Mouse (Mus musculus) MEL (cell line): ENCODE results near the gene Arl4d. TPM values are rescaled to one million over a fixed set of nuclear protein-coding genes. Genes with fewer than 3 reads are reported as not detected.

ENCODE experiments used
- DNase-seq: peaks from one replicate; pipeline ENCODE4 v3.0.0; 2011; ENCODE audit warnings: low read depth, low spot score
- H3K27ac ChIP-seq: 2 replicates; pipeline ENCODE4 v1.5.1; 2012; ENCODE audit warnings: low read depth, mild to moderate bottlenecking, control low read depth, low read length, moderate library complexity; ENCODE audit not compliant: control insufficient read depth
- H3K27me3 ChIP-seq, 2 experiments: fragments of 150-350 bp in 1 of 2; sonication (generic) in 1 of 2; 2 replicates each; pipeline ENCODE4 v1.6.1; 2012; ENCODE audit warnings: low read length in 2 of 2, mild to moderate bottlenecking in 2 of 2, improper control_type of control experiment in 1 of 2, moderate library complexity in 1 of 2; ENCODE audit not compliant: insufficient read depth in 2 of 2, control insufficient read depth in 1 of 2
- H3K36me3 ChIP-seq, 2 experiments: 2 replicates each; pipeline ENCODE4 v1.6.1; 2012 to 2014; ENCODE audit warnings: low read length in 2 of 2, improper control_type of control experiment in 1 of 2, inconsistent platforms in 1 of 2, mild to moderate bottlenecking in 1 of 2; ENCODE audit not compliant: insufficient read depth in 2 of 2, control insufficient read depth in 1 of 2
- H3K4me1 ChIP-seq, 2 experiments: fragments of 150-350 bp in 1 of 2; sonication (generic) in 1 of 2; 2 replicates each; pipeline ENCODE4 v1.6.1; 2012; ENCODE audit warnings: low read length in 2 of 2, improper control_type of control experiment in 1 of 2, mild to moderate bottlenecking in 1 of 2; ENCODE audit not compliant: insufficient read depth in 2 of 2, control insufficient read depth in 1 of 2
- H3K4me3 ChIP-seq, 2 experiments: fragments of 150-350 bp in 1 of 2; sonication (generic) in 1 of 2; 2 replicates each; pipeline ENCODE4 v1.5.1; 2012; ENCODE audit warnings: low read depth in 2 of 2, low read length in 2 of 2, mild to moderate bottlenecking in 2 of 2, moderate library complexity in 2 of 2, control low read depth in 1 of 2, improper control_type of control experiment in 1 of 2; ENCODE audit not compliant: control insufficient read depth in 1 of 2, insufficient read depth in 1 of 2
- H3K79me2 ChIP-seq: 2 replicates; pipeline ENCODE4 v1.6.1; 2012; ENCODE audit warnings: mild to moderate bottlenecking, low read length, moderate library complexity; ENCODE audit not compliant: control insufficient read depth, poor library complexity, insufficient read depth
- H3K9ac ChIP-seq: 2 replicates; pipeline ENCODE4 v1.6.1; 2012; ENCODE audit warnings: low read depth, mild to moderate bottlenecking, control low read depth, low read length, moderate library complexity; ENCODE audit not compliant: control insufficient read depth, poor library complexity, severe bottlenecking
- H3K9me3 ChIP-seq: fragments of 150-350 bp; sonication (generic); replicated peaks from 2 replicates; pipeline ENCODE4 v1.6.1; 2012; ENCODE audit warnings: mild to moderate bottlenecking, low read length, improper control_type of control experiment, moderate library complexity; ENCODE audit not compliant: insufficient read depth
- BHLHE40 ChIP-seq: IDR thresholded peaks from 2 replicates; pipeline ENCODE4 v1.6.1; 2012; ENCODE audit warnings: low read depth, mild to moderate bottlenecking, inconsistent platforms, low read length, improper control_type of control experiment, borderline replicate concordance
- CHD1 ChIP-seq: IDR thresholded peaks from 2 replicates; pipeline ENCODE4 v1.6.1; 2012; ENCODE audit warnings: low read depth, mild to moderate bottlenecking, inconsistent platforms, low read length, improper control_type of control experiment
- CHD2 ChIP-seq: IDR thresholded peaks from 2 replicates; pipeline ENCODE4 v1.6.1; 2011; ENCODE audit warnings: low read length, improper control_type of control experiment
- E2F4 ChIP-seq: IDR thresholded peaks from 2 replicates; pipeline ENCODE4 v1.6.1; 2011; ENCODE audit warnings: low read depth, low read length, improper control_type of control experiment, borderline replicate concordance
- EP300 ChIP-seq, 2 experiments: IDR thresholded peaks; 2 replicates each; pipeline ENCODE4 v1.6.1; 2011; ENCODE audit warnings: improper control_type of control experiment in 2 of 2, low read length in 2 of 2, low read depth in 1 of 2, mild to moderate bottlenecking in 1 of 2
- ETS1 ChIP-seq: IDR thresholded peaks from 2 replicates; pipeline ENCODE4 v1.6.1; 2012; ENCODE audit warnings: low read depth, mild to moderate bottlenecking, inconsistent platforms, low read length, improper control_type of control experiment, moderate library complexity
- HCFC1 ChIP-seq: IDR thresholded peaks from 2 replicates; pipeline ENCODE4 v1.6.1; 2012; ENCODE audit warnings: low read depth, mild to moderate bottlenecking, inconsistent platforms, low read length, improper control_type of control experiment, moderate library complexity
- MAFK ChIP-seq: IDR thresholded peaks from 2 replicates; pipeline ENCODE4 v1.6.1; 2011; ENCODE audit warnings: low read depth, mild to moderate bottlenecking, low read length, improper control_type of control experiment, borderline replicate concordance
- MEF2A ChIP-seq: IDR thresholded peaks from 2 replicates; pipeline ENCODE4 v1.6.1; 2014; ENCODE audit warnings: low read depth, mild to moderate bottlenecking, inconsistent platforms, low read length, improper control_type of control experiment; ENCODE audit not compliant: poor library complexity, insufficient replicate concordance, severe bottlenecking; ENCODE audit errors: extremely low read depth
- MYB ChIP-seq: IDR thresholded peaks from 2 replicates; pipeline ENCODE4 v1.6.1; 2011; ENCODE audit warnings: mild to moderate bottlenecking, low read depth, low read length, improper control_type of control experiment
- NELFE ChIP-seq: IDR thresholded peaks from 2 replicates; pipeline ENCODE4 v1.6.1; 2011; ENCODE audit warnings: low read depth, low read length, improper control_type of control experiment
- POLR2AphosphoS2 ChIP-seq: IDR thresholded peaks from 2 replicates; pipeline ENCODE4 v1.6.1; 2011; ENCODE audit warnings: low read length, improper control_type of control experiment
- POLR2AphosphoS5 ChIP-seq: IDR thresholded peaks from 2 replicates; pipeline ENCODE4 v1.6.1; 2012; ENCODE audit warnings: low read depth, borderline replicate concordance, mild to moderate bottlenecking, inconsistent platforms, low read length, moderate library complexity, mixed read lengths
- RAD21 ChIP-seq: IDR thresholded peaks from 2 replicates; pipeline ENCODE4 v1.6.1; 2011; ENCODE audit warnings: mild to moderate bottlenecking, low read depth, low read length, improper control_type of control experiment
- RCOR1 ChIP-seq: IDR thresholded peaks from 2 replicates; pipeline ENCODE4 v1.6.1; 2012; ENCODE audit warnings: low read depth, mild to moderate bottlenecking, inconsistent platforms, low read length, improper control_type of control experiment
- SIN3A ChIP-seq: IDR thresholded peaks from 2 replicates; pipeline ENCODE4 v1.6.1; 2012; ENCODE audit warnings: low read length, improper control_type of control experiment, inconsistent platforms
- USF1 ChIP-seq: IDR thresholded peaks from 2 replicates; pipeline ENCODE4 v1.6.1; 2014; ENCODE audit warnings: low read depth, mild to moderate bottlenecking, inconsistent platforms, low read length, improper control_type of control experiment, moderate library complexity
- USF2 ChIP-seq, 2 experiments: IDR thresholded peaks; 2 replicates each; pipeline ENCODE4 v1.6.1; 2011 to 2012; ENCODE audit warnings: improper control_type of control experiment in 2 of 2, low read length in 2 of 2, borderline replicate concordance in 1 of 2, inconsistent platforms in 1 of 2, low read depth in 1 of 2, mild to moderate bottlenecking in 1 of 2; ENCODE audit not compliant: insufficient read depth in 1 of 2
- ZC3H11A ChIP-seq: IDR thresholded peaks from 2 replicates; pipeline ENCODE4 v1.6.1; 2012; ENCODE audit warnings: low read depth, mild to moderate bottlenecking, inconsistent platforms, low read length, improper control_type of control experiment
- ZMIZ1 ChIP-seq: IDR thresholded peaks from 2 replicates; pipeline ENCODE4 v1.6.1; 2012; ENCODE audit warnings: low read depth, mild to moderate bottlenecking, inconsistent platforms, low read length, improper control_type of control experiment, moderate library complexity
- ZNF384 ChIP-seq: IDR thresholded peaks from 2 replicates; pipeline ENCODE4 v1.6.1; 2012; ENCODE audit warnings: low read depth, mild to moderate bottlenecking, inconsistent platforms, low read length, improper control_type of control experiment
- polyA plus RNA-seq, 2 experiments: library from polyadenylated mRNA; stranded (reverse) in 1 of 2; unstranded in 1 of 2; fragments of >175 nt in 1 of 2; fragments of >200 nt in 1 of 2; gene quantifications; 2 replicates each; pipeline versions ENCODE4 v1.2.1 to v1.2.4; 2012; ENCODE audit warnings: low replicate concordance in 2 of 2, low read depth in 1 of 2; ENCODE audit not compliant: insufficient read length in 2 of 2, insufficient read depth in 1 of 2, missing spikeins in 1 of 2
- total RNA-seq: library from RNA; depleted of rRNA; stranded (reverse); fragments of 300-350 nt; gene quantifications from 2 replicates; pipeline ENCODE4 v1.2.3, GENCODE M21; 2012

The Arl4d gene
- total and polyA plus RNA-seq, 3 experiments: 0.17 to 0.23 TPM; not detected in 1

GRCm38 (mm10) chr11:101616104-101616503 is 49.2 kb upstream of the Arl4d start:
- Histone ChIP-seq H3K9me3 (no peaks in the 10 kb centered on the region), H3K4me1 (peaks cover 0 to 11% of the 10 kb centered on the region in 2 experiments; a peak in 2 of 4 replicates), H3K79me2 (no peaks in the 10 kb centered on the region), H3K4me3 (no peak overlapping the region), H3K36me3 (peaks cover 0 to 6% of the 10 kb centered on the region in 2 experiments; a peak in 2 of 4 replicates), H3K27me3 (peaks cover 0 to 2% of the 10 kb centered on the region in 2 experiments; a peak in 1 of 4 replicates), H3K9ac (no peak overlapping the region), H3K27ac (no peak overlapping the region)
- DNase-seq: no peak
- TF ChIP-seq HCFC1 (no peak), MAFK (no peak), NELFE (no peak), MYB (no peak), EP300 (IDR thresholded peaks at IDR 0.05; ENCODE audit: low read depth in 1 of 2, low read length in 2 of 2) (no peak), CHD2 (no peak), ZNF384 (no peak), RCOR1 (no peak), BHLHE40 (no peak), RAD21 (no peak), CHD1 (no peak), ZMIZ1 (no peak), E2F4 (no peak), ETS1 (no peak), SIN3A (no peak), USF1 (no peak)

- H3K36me3 ChIP-seq: peaks cover 0 to 6% of the 10 kb centered on the region in 2 experiments; a peak in 2 of 4 replicates
- H3K27ac ChIP-seq: no peak overlapping the region
- TF ChIP-seq RCOR1 (no peak), CHD1 (no peak), CHD2 (no peak), MAFK (no peak), MYB (no peak), ZC3H11A (no peak), USF2 (IDR thresholded peaks at IDR 0.05; ENCODE audit: borderline replicate concordance in 1 of 2, insufficient read depth in 1 of 2, low read depth in 1 of 2, low read length in 2 of 2) (no peak), SIN3A (no peak), MEF2A (no peak), BHLHE40 (no peak), POLR2AphosphoS5 (no peak), POLR2AphosphoS2 (no peak)
- no peak overlapping the region for H3K4me3 ChIP-seq
- peaks cover 0 to 10% of the 10 kb centered on the region in 2 experiments; a peak in 2 of 4 replicates for H3K4me1 ChIP-seq
- DNase-seq: no peak
- no peaks in the 10 kb centered on the region for H3K79me2 ChIP-seq
- H3K27me3 ChIP-seq: peaks cover 0 to 2% of the 10 kb centered on the region in 2 experiments; a peak in 1 of 4 replicates
- H3K9me3 ChIP-seq: no peaks in the 10 kb centered on the region
- H3K9ac ChIP-seq: no peak overlapping the region
Observed at GRCm38 (mm10) chr11:101616948-101617767, 48.2 kb upstream of the Arl4d start.
